Mouse (Mus musculus): Measurements from ENCODE around the gene Rpa2. TPM values are rescaled to one million over a fixed set of nuclear protein-coding genes. Genes with fewer than 3 reads are reported as not detected.

Rpa2 gene
- polyA plus RNA-seq, 1 experiment from 2014 or later, result 103 TPM

- no peak overlapping the region for H3K4me2 ChIP-seq (ENCODE audit: low read depth, low read length)
- no peaks in the 10 kb centered on the region for H3K36me3 ChIP-seq (ENCODE audit: control insufficient read depth, insufficient read depth, low read length)
- no peaks in the 10 kb centered on the region for H3K27me3 ChIP-seq (ENCODE audit: control insufficient read depth, insufficient read depth, low read depth, low read length)
- no peaks in the 10 kb centered on the region for H3K4me1 ChIP-seq (replicated peaks; ENCODE audit: control insufficient read depth, insufficient read depth, low read length)
- ATAC-seq (ENCODE audit: low read depth), result no peak
- H3K9me3 ChIP-seq (ENCODE audit: control insufficient read depth, low read length), result no peaks in the 10 kb centered on the region
- no peak overlapping the region for H3K27ac ChIP-seq (ENCODE audit: low read length)
- no peak overlapping the region for H3K9ac ChIP-seq (ENCODE audit: low read length)
- 90% methylated on average over 7 of the region's 7 CpGs for WGBS
- no peak overlapping the region for H3K4me3 ChIP-seq (ENCODE audit: low read length)
Observed at GRCm38 (mm10) chr4:132741491-132741890, 26.6 kb upstream of the Rpa2 start.

GRCm38 (mm10) chr4:132743992-132744911 lies 23.9 kb upstream of the Rpa2 start:
- no peak for ATAC-seq (ENCODE audit: low read depth)
- WGBS, result 65% methylated on average over 11 of the region's 11 CpGs
- H3K27me3 ChIP-seq (ENCODE audit: control insufficient read depth, insufficient read depth, low read depth, low read length), result no peaks in the 10 kb centered on the region
- no peak overlapping the region for H3K27ac ChIP-seq (ENCODE audit: low read length)
- no peak overlapping the region for H3K4me3 ChIP-seq (ENCODE audit: low read length)
- no peaks in the 10 kb centered on the region for H3K4me1 ChIP-seq (replicated peaks; ENCODE audit: control insufficient read depth, insufficient read depth, low read length)
- H3K9ac ChIP-seq (ENCODE audit: low read length), result no peak overlapping the region
- no peak overlapping the region for H3K4me2 ChIP-seq (ENCODE audit: low read depth, low read length)
- H3K9me3 ChIP-seq (ENCODE audit: control insufficient read depth, low read length), result no peaks in the 10 kb centered on the region
- H3K36me3 ChIP-seq (ENCODE audit: control insufficient read depth, insufficient read depth, low read length), result no peaks in the 10 kb centered on the region

- H3K9me3 ChIP-seq (ENCODE audit: control insufficient read depth, low read length), result no peaks in the 10 kb centered on the region
- no peaks in the 10 kb centered on the region for H3K36me3 ChIP-seq (ENCODE audit: control insufficient read depth, insufficient read depth, low read length)
- H3K4me1 ChIP-seq (replicated peaks; ENCODE audit: control insufficient read depth, insufficient read depth, low read length), result no peaks in the 10 kb centered on the region
- no peak overlapping the region; the same call in 1 of the 2 replicates for H3K4me3 ChIP-seq (ENCODE audit: low read length)
- H3K4me2 ChIP-seq (ENCODE audit: low read depth, low read length), result no peak overlapping the region; the same call in 1 of the 2 replicates
- H3K27ac ChIP-seq (ENCODE audit: low read length), result peak overlapping the region; percentile 65
- no peak overlapping the region; the same call in 1 of the 2 replicates for H3K9ac ChIP-seq (ENCODE audit: low read length)
- no peak for ATAC-seq (ENCODE audit: low read depth)
- 82% methylated on average over 9 of the region's 9 CpGs for WGBS
- H3K27me3 ChIP-seq (ENCODE audit: control insufficient read depth, insufficient read depth, low read depth, low read length), result no peaks in the 10 kb centered on the region
Observed at GRCm38 (mm10) chr4:132746911-132747517, 21.1 kb upstream of the Rpa2 start.

GRCm38 (mm10) chr4:132747664-132748259 lies 20.4 kb upstream of the Rpa2 start:
- H3K36me3 ChIP-seq (ENCODE audit: control insufficient read depth, insufficient read depth, low read length), result no peaks in the 10 kb centered on the region
- H3K27ac ChIP-seq (ENCODE audit: low read length), result peak overlapping the region; percentile 65
- H3K9me3 ChIP-seq (ENCODE audit: control insufficient read depth, low read length), result no peaks in the 10 kb centered on the region
- 29% methylated on average over 9 of the region's 9 CpGs for WGBS
- H3K27me3 ChIP-seq (ENCODE audit: control insufficient read depth, insufficient read depth, low read depth, low read length), result no peaks in the 10 kb centered on the region
- H3K4me2 ChIP-seq (ENCODE audit: low read depth, low read length), result peak overlapping the region; percentile 37
- H3K4me1 ChIP-seq (replicated peaks; ENCODE audit: control insufficient read depth, insufficient read depth, low read length), result no peaks in the 10 kb centered on the region
- H3K4me3 ChIP-seq (ENCODE audit: low read length), result peak overlapping the region; percentile 32
- peak overlapping the region; percentile 44 for H3K9ac ChIP-seq (ENCODE audit: low read length)
- peak; percentile 69 for ATAC-seq (ENCODE audit: low read depth)

GRCm38 (mm10) chr4:132748778-132749177 lies 19.4 kb upstream of the Rpa2 start:
- WGBS, result 93% methylated on average over 4 of the region's 4 CpGs
- no peaks in the 10 kb centered on the region for H3K27me3 ChIP-seq (ENCODE audit: control insufficient read depth, insufficient read depth, low read depth, low read length)
- H3K27ac ChIP-seq (ENCODE audit: low read length), result no peak overlapping the region
- no peaks in the 10 kb centered on the region for H3K36me3 ChIP-seq (ENCODE audit: control insufficient read depth, insufficient read depth, low read length)
- H3K4me2 ChIP-seq (ENCODE audit: low read depth, low read length), result no peak overlapping the region
- ATAC-seq (ENCODE audit: low read depth), result no peak
- H3K4me3 ChIP-seq (ENCODE audit: low read length), result no peak overlapping the region
- no peaks in the 10 kb centered on the region for H3K9me3 ChIP-seq (ENCODE audit: control insufficient read depth, low read length)
- no peaks in the 10 kb centered on the region for H3K4me1 ChIP-seq (replicated peaks; ENCODE audit: control insufficient read depth, insufficient read depth, low read length)
- no peak overlapping the region for H3K9ac ChIP-seq (ENCODE audit: low read length)

GRCm38 (mm10) chr4:132749258-132749982 lies 18.7 kb upstream of the Rpa2 start:
- Histone ChIP-seq H3K9me3 (ENCODE audit: control insufficient read depth, low read length) (no peaks in the 10 kb centered on the region), H3K4me1 (replicated peaks; ENCODE audit: control insufficient read depth, insufficient read depth, low read length) (no peaks in the 10 kb centered on the region), H3K27me3 (ENCODE audit: control insufficient read depth, insufficient read depth, low read depth, low read length) (no peaks in the 10 kb centered on the region), H3K9ac (ENCODE audit: low read length) (no peak overlapping the region), H3K4me2 (ENCODE audit: low read depth, low read length) (no peak overlapping the region), H3K36me3 (ENCODE audit: control insufficient read depth, insufficient read depth, low read length) (no peaks in the 10 kb centered on the region), H3K27ac (ENCODE audit: low read length) (no peak overlapping the region), H3K4me3 (ENCODE audit: low read length) (no peak overlapping the region)
- WGBS, result 76% methylated on average over 6 of the region's 6 CpGs
- no peak for ATAC-seq (ENCODE audit: low read depth)

GRCm38 (mm10) chr4:132752992-132753391 lies 15.1 kb upstream of the Rpa2 start:
- no peak overlapping the region for H3K4me3 ChIP-seq (ENCODE audit: low read length)
- WGBS, result 43% methylated on average over 6 of the region's 6 CpGs
- H3K36me3 ChIP-seq (ENCODE audit: control insufficient read depth, insufficient read depth, low read length), result no peaks in the 10 kb centered on the region
- H3K4me2 ChIP-seq (ENCODE audit: low read depth, low read length), result no peak overlapping the region
- H3K9ac ChIP-seq (ENCODE audit: low read length), result no peak overlapping the region
- no peaks in the 10 kb centered on the region for H3K9me3 ChIP-seq (ENCODE audit: control insufficient read depth, low read length)
- H3K27me3 ChIP-seq (ENCODE audit: control insufficient read depth, insufficient read depth, low read depth, low read length), result peaks cover 7% of the 10 kb centered on the region
- peak; percentile 71 for ATAC-seq (ENCODE audit: low read depth)
- H3K4me1 ChIP-seq (replicated peaks; ENCODE audit: control insufficient read depth, insufficient read depth, low read length), result peaks cover 4% of the 10 kb centered on the region
- no peak overlapping the region for H3K27ac ChIP-seq (ENCODE audit: low read length)

- Histone ChIP-seq H3K9me3 (ENCODE audit: control insufficient read depth, low read length) (no peaks in the 10 kb centered on the region), H3K9ac (ENCODE audit: low read length) (peak within 1 kb of the TSS; percentile 70), H3K36me3 (ENCODE audit: control insufficient read depth, insufficient read depth, low read length) (no peaks in the 10 kb centered on the region), H3K27ac (ENCODE audit: low read length) (no peak within 1 kb of the TSS), H3K4me2 (ENCODE audit: low read depth, low read length) (peak within 1 kb of the TSS; percentile 98), H3K27me3 (ENCODE audit: control insufficient read depth, insufficient read depth, low read depth, low read length) (peaks cover 7% of the 10 kb centered on the region), H3K4me3 (ENCODE audit: low read length) (peak within 1 kb of the TSS; percentile 63), H3K4me1 (replicated peaks; ENCODE audit: control insufficient read depth, insufficient read depth, low read length) (peaks cover 4% of the 10 kb centered on the region)
- whole genome bisulfite sequencing, result 1% methylated on average over 22 of the region's 22 CpGs
- peak; percentile 92 for ATAC-seq (ENCODE audit: low read depth)
Observed at GRCm38 (mm10) chr4:132756974-132757373, 11.2 kb upstream of the Rpa2 start, which contains the start of gene Smpdl3b. Gene Smpdl3b, minus strand, starts transcription at chr4:132757252.
